Mouse (Mus musculus) spleen, embryonic (tissue): ENCODE measurements around the gene Wfdc17.

Experiments used
- CTCF ChIA-PET: fragments of 350-600 bp; sonication (Branson Sonifier 250); formaldehyde crosslinking; loops from one replicate; lab custom pipeline; 2022; lab: Charles Lee

Wfdc17 gene

DNA sequence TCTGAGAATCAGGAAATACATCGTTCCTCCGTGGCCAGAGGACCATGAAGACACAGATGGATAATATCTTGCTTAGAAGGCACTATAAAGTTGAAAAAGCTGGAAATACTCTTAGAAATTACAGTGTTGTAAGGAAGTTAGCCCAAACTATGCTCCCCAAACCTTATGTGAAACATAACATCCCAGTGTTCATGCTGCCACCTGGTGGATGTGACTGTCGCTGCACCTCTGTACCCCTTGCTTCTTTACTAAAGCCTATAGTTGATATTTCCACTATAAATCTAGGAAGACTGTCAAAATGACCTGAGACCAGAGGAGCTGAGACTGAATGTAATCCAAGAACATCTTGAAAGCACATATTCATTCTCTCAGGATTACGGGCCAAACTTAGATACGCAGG, 35.5 kb downstream of the Wfdc17 start:
- CTCF ChIA-PET, result interaction anchor here (0.8 kb wide), 1 partner anchor 369 kb away, joined by 3 read pairs; no protein-coding TSS in a partner anchor

DNA sequence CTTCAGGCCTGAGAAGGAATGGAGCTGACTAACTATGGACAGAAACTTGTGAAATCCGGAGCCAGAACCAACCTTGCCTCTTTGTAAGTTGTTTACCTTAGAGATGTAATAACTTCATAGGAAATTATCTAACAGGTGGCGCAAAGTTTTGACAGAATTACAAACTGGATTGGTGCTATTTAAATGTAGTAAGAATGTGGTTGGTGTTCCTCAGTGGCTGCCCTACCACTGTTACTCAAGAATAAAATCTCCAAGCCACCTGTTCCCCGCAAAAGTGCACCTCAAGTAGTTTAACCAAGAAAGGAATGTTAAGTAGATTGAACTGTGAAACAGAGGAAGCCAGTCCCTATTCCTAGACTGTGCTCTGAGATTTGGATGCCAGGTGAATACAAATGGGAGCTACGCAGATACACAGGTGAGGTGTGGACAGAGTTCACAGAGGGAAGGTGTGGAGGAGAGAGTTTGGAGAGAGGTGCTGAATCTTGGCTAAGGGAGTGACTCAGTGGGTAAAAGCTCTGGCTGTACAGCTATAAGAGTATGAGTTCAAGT, 36.7 kb downstream of the Wfdc17 start:
- CTCF ChIA-PET, result no interaction called here

DNA sequence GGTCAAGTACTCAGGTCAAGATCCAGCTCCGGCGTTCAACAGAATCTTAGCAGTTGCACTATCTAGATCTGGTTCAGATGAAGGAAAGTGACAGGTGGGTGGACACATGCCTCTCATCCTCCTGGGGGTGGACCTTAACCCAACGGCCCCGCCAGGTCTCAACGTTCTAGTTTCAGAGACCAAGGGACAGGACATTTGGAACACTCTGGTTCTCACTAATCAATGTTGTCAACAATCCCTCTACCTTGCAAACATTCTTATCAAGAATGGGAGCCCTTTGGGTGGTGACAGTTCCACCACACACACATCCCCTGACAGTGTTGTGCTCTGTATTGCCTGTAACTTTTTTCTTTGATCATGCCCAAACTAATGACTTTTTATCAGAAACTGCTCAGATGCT, 38.0 kb downstream of the Wfdc17 start:
- CTCF ChIA-PET, result interaction anchor here (0.7 kb wide), 1 partner anchor 8 kb away, joined by 3 read pairs; no protein-coding TSS in a partner anchor

DNA sequence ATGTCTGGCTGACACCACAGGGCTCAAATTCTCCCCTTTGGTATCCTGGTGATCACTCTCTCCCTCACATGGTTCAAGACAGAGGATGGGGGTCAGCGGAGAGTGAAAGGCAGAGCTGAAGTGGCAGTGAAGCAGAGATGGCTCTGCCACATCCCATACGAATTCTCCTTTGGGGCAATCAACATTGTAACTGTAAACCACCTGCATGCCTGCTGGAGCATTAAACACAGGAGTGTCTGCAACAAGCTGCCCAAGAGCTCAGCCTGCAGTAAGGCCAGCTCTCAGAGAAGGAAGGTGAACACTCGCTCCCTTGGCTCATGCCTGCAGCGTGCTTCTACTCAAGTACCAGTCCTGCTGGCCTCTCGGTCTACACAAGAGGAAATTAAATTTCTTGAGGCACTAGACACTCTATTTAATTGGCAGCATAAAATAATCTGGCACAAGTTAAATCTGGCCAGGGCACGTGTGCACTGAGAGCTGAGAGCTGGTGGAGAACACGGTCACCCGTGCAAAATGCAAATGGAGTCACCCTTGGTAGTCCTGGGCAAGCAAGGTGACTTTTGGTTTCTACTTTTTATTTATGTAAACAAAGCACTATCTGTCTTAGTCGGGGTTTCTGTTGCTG, 39.1 kb downstream of the Wfdc17 start:
- CTCF ChIA-PET, result interaction anchor here (0.6 kb wide), 1 partner anchor 14 kb away, joined by 3 read pairs; no protein-coding TSS in a partner anchor

DNA sequence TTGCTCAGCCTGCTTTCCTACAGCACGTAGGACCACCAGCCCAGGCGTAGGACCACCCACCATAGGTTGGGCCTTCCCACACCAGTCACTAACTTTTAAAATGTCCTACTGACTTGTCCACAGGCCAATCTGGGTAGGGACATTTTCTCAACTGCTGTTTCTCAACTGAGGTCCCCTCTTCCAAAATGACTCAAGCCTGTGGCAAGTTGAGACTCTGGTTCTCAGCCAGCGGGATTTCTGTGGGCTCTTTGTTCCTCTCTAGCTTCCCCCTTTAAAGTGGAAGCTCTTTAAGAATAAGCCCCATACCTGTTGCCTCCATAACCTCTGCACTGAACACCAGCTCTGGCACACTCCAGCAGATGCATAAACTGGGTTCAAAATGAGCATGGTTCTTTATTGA, 39.7 kb downstream of the Wfdc17 start:
- CTCF ChIA-PET, result no interaction called here

DNA sequence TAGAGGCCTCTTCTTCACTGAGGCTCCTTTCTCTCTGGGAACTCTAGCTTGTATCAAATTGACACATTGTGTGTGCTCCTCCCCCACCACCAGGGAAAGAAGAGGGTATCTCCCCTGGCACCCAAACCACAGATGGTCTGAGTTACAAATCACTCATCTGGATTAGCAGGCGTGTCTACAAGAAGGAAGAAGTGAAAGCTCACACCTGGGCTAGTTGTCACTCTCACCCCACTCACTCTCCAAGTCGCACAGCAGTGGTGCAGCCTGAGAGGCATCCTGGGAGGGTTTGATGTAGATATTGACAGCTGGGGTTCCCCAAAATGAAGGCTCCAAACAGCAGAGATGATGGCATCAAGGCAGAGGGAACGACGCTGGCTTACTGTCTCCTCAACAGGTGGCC, 42.4 kb downstream of the Wfdc17 start:
- CTCF ChIA-PET, result interaction anchor here (1.0 kb wide), 1 partner anchor 190 kb away, joined by 3 read pairs; no protein-coding TSS in a partner anchor

DNA sequence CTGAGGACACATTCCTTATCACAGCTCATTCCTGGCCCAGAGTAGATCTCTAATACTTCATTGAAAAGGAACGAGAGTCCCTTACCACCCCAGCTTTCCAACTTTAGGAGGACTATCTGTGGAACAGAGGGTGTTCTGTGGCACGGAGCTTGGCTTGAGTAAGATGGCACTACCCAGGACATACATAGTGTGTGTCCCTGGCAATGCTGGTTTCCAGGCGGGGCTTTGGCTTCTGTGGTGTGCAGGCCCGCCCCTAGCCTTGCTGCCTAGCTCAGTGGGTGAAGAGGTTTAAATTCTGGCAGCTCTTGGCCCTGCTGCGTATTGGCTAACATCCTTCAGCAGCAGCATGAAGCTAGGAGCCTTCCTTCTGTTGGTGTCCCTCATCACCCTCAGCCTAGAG, 42.9 kb downstream of the Wfdc17 start, which contains the start of gene Wfdc21:
Gene Wfdc21, plus strand, starts transcription at position 260 of the 400 bp plus-strand sequence.
- CTCF ChIA-PET, result no interaction called here

DNA sequence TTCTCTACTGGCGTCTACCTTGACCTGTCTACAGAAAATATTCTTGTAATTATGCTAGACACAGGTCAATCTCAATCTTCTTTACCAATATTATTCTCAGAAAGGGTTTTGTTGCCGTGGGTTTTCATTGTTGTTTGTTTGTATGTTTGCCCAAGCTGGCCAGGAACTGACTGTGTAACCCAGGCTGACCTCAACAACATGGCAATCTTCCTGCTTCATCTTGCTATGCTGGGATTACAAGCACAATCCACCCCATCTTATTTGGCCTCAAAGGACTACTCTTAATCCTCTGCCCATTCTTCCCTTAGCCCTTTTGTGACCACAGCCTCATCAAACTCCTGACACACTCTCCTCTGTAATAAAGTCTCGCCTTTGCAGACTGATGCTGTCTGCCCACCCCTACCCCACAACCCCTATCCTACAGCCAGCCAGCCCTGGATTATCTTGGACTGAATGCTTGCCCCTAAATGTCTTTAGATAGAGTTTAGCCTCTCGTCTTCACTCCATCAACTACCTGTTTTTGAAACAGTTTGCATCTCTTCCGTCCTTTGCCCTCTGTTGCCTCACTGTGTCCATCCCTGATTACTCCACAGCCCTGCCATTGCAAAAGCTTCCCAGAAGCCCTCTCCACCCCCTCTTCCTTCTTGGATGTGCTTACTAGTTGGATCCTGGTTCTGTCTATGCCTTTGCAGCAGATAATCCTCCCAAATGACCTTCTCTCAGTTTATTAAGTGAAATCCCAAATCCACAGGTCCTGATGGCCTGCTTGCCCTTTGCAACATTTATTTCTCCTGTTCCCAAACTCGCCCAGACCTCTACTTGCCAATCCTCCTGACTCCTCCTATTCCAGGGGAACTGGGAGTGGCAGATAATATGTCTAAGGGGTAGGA, 43.8 kb downstream of the Wfdc17 start:
- CTCF ChIA-PET, result no interaction called here

DNA sequence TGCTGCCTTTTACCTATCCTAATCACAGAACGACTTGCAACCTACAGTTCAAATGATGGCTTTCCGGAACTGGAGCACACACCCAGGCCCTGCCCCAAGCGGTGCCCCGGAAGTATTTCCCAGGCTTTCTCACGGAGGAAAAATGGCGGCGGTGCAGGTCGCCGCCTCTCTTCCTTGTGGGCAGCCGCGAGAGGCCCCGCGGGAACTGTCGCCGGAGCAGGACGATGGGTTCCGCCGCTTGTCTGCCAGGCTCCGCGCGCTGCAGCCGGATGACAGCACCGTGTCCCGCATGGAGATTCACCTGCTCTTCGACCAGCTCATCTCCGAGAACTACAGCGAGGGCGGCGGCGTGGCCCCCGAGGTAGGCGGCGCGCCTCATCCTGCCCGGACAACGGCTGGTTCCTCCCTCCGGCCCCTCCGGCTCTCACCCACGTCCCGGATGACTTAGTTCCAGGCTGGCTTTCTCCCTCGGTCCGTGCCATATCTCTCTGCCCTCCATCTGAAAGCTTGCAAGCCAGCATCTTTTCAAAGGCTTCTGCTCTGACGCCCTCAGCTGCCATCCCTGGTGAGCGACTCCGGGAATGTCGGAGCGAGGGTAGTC, 49.9 kb downstream of the Wfdc17 start, which contains the start of gene Heatr6:
Gene Heatr6, plus strand, starts transcription at position 116 of the 601 bp plus-strand sequence.
- CTCF ChIA-PET, result no interaction called here

DNA sequence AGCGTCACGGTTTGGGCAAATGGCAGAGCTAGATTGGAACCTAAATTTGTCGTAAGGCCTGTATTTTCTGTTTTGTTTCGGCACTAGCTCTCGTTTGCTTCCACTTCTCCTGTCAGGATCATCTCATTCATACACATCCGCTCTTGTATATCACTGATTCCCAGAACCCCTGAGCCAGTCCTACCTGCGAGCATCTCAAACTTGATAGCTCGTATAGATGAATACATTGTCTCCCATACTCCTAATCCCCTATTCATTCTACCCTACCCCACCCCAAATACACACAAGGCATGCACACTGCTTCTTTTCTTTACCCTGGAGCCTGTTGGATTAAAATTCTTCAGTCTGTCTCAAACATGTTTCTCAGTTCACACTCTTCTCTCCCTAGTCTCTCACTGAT, 50.4 kb downstream of the Wfdc17 start:
- CTCF ChIA-PET, result no interaction called here
